Mouse (Mus musculus) stomach, embryonic 14.5 days (tissue): ENCODE results near the gene Pdcd1lg2. TPM values are rescaled to one million over a fixed set of nuclear protein-coding genes. Genes with fewer than 3 reads are reported as not detected.

ENCODE experiments used
- ATAC-seq: fragments of 200-750 bp; cut with Nextera tagmentation; 2 replicates; pipeline ENCODE4 v1.8.0; 2017; ENCODE audit warnings: low read depth, moderate TSS enrichment; ENCODE audit not compliant: insufficient number of reproducible peaks, insufficient read depth, low FRiP score
- H3K27ac ChIP-seq: fragments of 300-500 bp; sonication (generic); 2 replicates; pipeline ENCODE4 v1.5.1; 2014; ENCODE audit warnings: mild to moderate bottlenecking, low read length, moderate library complexity, mixed read lengths
- H3K27me3 ChIP-seq: fragments of 300-500 bp; sonication (generic); 2 replicates; pipeline ENCODE4 v1.6.1; 2014; ENCODE audit warnings: low read length, control low read depth, mixed read lengths; ENCODE audit not compliant: control insufficient read depth, insufficient read depth
- H3K36me3 ChIP-seq: fragments of 300-500 bp; sonication (generic); 2 replicates; pipeline ENCODE4 v1.6.1; 2014; ENCODE audit warnings: mild to moderate bottlenecking, control low read depth, low read length, moderate library complexity, mixed read lengths; ENCODE audit not compliant: control insufficient read depth, insufficient read depth
- H3K4me1 ChIP-seq: fragments of 300-500 bp; sonication (generic); 2 replicates; pipeline ENCODE4 v1.6.1; 2014; ENCODE audit warnings: low read length, control low read depth, mixed read lengths; ENCODE audit not compliant: control insufficient read depth, insufficient read depth
- H3K4me2 ChIP-seq: fragments of 300-500 bp; sonication (generic); replicated peaks from 2 replicates; pipeline ENCODE4 v1.6.1; 2014; ENCODE audit warnings: low read depth, low read length, control low read depth
- H3K4me3 ChIP-seq: fragments of 300-500 bp; sonication (generic); 2 replicates; pipeline ENCODE4 v1.5.1; 2014; ENCODE audit warnings: low read depth, low read length, control low read depth
- H3K9ac ChIP-seq: fragments of 300-500 bp; sonication (generic); replicated peaks from 2 replicates; pipeline ENCODE4 v1.6.1; 2014; ENCODE audit warnings: low read depth, mild to moderate bottlenecking, control low read depth, low read length, moderate library complexity, mixed read lengths
- H3K9me3 ChIP-seq: fragments of 300-500 bp; sonication (generic); 2 replicates; pipeline ENCODE4 v1.6.1; 2016; ENCODE audit warnings: low read depth, low read length, control low read depth; ENCODE audit not compliant: control insufficient read depth
- WGBS: fragments of 180-500 bp; shearing (Covaris S2); extraction: QIAGEN DNeasy Blood & Tissue Kit; methylation state at CpG from one replicate; pipeline ENCODE4 v1.1.7; 2014; 5-methylcytosine and 5-hydroxymethylcytosine counted together
- polyA plus RNA-seq: library from polyadenylated mRNA; unstranded; fragments of >200 nt; fragmentation: Nextera tagmentation; extraction: Ambion mirVana; gene quantifications from 2 replicates; pipeline ENCODE4 v1.2.1, GENCODE M21; 2014

Pdcd1lg2 gene
- polyA plus RNA-seq, 1 experiment from 2014 or later: not detected

DNA sequence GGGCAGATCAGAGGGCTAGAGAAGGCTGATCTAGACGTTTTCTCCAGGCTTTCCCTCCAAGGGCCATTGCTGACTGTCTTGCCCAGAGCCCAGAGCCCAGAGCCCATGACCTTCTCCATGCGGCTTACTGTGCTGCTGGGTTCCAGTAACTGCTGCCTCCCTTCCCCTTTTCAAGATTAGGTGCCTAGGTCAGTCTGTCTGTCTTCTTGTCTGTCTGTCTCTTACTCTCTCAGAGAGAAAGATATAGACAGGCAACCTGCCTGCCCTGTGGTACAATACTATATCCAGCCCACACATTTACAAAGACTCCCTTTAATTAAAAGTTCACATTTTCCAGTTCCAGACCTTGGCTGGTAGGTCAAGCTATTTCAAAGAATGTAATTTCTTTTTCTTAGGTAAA, 64.1 kb downstream of the Pdcd1lg2 start:
- 53% methylated on average over 2 of the region's 2 CpGs for WGBS
- Histone ChIP-seq H3K27me3 (no peaks in the 10 kb centered on the region), H3K36me3 (no peaks in the 10 kb centered on the region), H3K27ac (no peak overlapping the region), H3K9me3 (no peaks in the 10 kb centered on the region), H3K4me2 (no peak overlapping the region), H3K4me3 (no peak overlapping the region), H3K9ac (no peak overlapping the region), H3K4me1 (peaks cover 11% of the 10 kb centered on the region; the same call in 1 of the 2 replicates)
- no peak for ATAC-seq

DNA sequence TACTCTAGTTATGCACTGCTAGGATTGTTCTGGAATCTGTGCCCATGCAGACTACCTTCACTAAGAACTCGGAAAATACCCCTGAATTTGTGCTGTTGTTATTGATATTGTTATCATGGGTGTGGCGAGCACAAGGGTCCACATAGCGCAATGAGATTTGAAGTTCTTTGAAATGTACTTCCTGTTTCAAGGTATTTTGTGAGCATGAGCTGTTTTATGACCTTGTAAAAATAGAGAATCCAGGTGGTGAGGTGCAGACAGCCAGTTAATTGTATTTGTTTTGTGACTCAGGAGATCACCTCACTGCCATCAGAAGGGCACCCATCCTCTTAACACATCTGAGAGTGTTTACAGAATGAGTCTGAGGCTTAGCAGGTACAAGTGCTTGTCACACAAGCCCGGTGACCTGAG, 64.5 kb downstream of the Pdcd1lg2 start:
- Histone ChIP-seq H3K9ac (no peak overlapping the region), H3K36me3 (no peaks in the 10 kb centered on the region), H3K4me2 (no peak overlapping the region), H3K27ac (no peak overlapping the region), H3K9me3 (no peaks in the 10 kb centered on the region), H3K4me3 (no peak overlapping the region), H3K4me1 (peaks cover 8% of the 10 kb centered on the region; the same call in 1 of the 2 replicates), H3K27me3 (no peaks in the 10 kb centered on the region)
- ATAC-seq: no peak
- WGBS: 74% methylated on average over 4 of the region's 4 CpGs

DNA sequence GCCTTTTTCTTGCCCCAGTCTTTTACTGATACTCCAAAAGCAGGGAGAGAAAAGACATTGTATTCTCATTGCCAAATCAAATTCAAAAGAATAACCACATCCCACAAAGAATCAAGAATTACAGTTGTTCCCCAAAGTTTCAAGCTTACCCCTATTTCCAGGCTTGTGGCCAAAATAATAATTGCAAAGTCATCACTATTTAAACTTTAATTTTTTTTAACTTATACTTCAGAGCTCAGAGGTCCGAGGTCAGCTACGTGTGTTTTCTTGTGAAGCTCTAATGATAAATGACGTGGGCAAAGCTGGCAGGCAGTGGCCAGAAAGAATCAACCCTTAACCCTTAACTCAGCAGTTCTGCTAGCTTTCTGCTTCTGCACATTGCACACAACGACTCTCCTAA, 67.9 kb downstream of the Pdcd1lg2 start:
- no peak overlapping the region for H3K27ac ChIP-seq
- H3K36me3 ChIP-seq: no peaks in the 10 kb centered on the region
- H3K27me3 ChIP-seq: no peaks in the 10 kb centered on the region
- WGBS: 7% methylated on average over 4 of the region's 4 CpGs
- H3K9me3 ChIP-seq: no peaks in the 10 kb centered on the region
- no peak for ATAC-seq
- H3K4me2 ChIP-seq: no peak overlapping the region
- no peak overlapping the region for H3K9ac ChIP-seq
- no peaks in the 10 kb centered on the region for H3K4me1 ChIP-seq
- no peak overlapping the region for H3K4me3 ChIP-seq

DNA sequence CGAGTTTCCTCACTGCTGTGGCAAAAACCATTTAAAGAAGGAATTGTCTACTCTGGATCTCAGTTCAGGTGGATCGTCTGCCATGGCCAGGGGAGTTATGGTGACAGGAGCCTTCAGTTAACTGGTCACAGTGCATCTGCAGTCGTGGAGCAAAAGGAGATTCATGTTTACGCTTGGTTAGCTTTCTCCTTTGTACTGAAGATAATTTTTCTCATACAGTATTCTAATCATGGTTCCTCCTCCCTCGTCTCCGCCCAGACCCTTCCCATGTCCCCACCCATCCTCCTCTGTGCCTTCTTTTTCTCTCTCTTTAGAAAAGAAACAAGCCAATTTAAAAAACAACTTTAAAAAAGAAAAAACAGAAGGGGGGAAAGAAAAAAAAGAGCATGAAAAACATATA, 70.9 kb downstream of the Pdcd1lg2 start:
- no peaks in the 10 kb centered on the region for H3K27me3 ChIP-seq
- no peaks in the 10 kb centered on the region for H3K9me3 ChIP-seq
- WGBS: 82% methylated on average over 6 of the region's 6 CpGs
- H3K36me3 ChIP-seq: no peaks in the 10 kb centered on the region
- H3K4me1 ChIP-seq: no peaks in the 10 kb centered on the region
- no peak overlapping the region for H3K27ac ChIP-seq
- no peak overlapping the region for H3K9ac ChIP-seq
- no peak overlapping the region for H3K4me2 ChIP-seq
- ATAC-seq: no peak
- H3K4me3 ChIP-seq: no peak overlapping the region

DNA sequence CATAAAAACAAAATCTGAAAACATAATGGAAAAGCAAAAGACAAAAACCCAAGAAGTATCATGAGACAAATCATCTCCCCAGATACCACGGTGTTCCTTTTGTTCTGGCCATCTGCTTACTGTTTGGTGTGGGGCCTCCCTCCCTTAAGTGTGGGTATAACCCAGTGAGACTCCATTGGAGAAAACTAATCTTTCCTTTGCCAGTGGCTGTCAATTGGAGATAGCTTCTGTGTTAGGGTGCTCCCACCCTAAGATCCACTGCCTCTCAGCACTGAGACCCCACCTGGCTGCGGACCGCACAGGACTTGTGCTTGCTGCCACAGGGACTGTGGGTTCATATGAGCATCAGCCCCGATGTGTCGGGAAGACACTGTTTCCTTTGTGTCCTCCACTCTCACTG, 71.4 kb downstream of the Pdcd1lg2 start:
- 80% methylated on average over 5 of the region's 5 CpGs for WGBS
- Histone ChIP-seq H3K36me3 (no peaks in the 10 kb centered on the region), H3K4me1 (no peaks in the 10 kb centered on the region), H3K4me2 (no peak overlapping the region), H3K27ac (no peak overlapping the region), H3K9ac (no peak overlapping the region), H3K27me3 (no peaks in the 10 kb centered on the region), H3K4me3 (no peak overlapping the region), H3K9me3 (no peaks in the 10 kb centered on the region)
- no peak for ATAC-seq

DNA sequence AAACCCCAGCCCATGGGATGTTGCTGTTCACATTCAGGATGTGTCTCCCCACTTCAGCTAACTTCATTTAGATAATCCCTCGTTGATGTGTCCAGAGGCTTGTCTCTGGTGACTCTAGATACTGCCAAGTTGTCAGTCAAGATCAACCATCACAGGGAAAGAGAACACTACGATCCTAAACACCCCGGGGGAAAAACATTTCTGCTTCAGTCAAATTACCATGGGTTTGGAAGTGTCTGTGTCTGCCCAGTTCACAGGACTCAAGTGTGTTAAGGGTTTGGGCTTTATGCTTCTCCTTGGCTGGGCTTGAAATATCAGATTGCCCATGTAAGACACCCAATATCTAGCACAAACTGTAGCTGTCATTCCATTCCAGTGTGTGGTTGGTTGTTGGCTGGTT, 71.9 kb downstream of the Pdcd1lg2 start:
- Histone ChIP-seq H3K27me3 (no peaks in the 10 kb centered on the region), H3K9ac (no peak overlapping the region), H3K27ac (no peak overlapping the region), H3K4me1 (no peaks in the 10 kb centered on the region), H3K4me3 (no peak overlapping the region), H3K9me3 (no peaks in the 10 kb centered on the region), H3K4me2 (no peak overlapping the region), H3K36me3 (no peaks in the 10 kb centered on the region)
- 88% methylated on average over 3 of the region's 3 CpGs for WGBS
- no peak for ATAC-seq

DNA sequence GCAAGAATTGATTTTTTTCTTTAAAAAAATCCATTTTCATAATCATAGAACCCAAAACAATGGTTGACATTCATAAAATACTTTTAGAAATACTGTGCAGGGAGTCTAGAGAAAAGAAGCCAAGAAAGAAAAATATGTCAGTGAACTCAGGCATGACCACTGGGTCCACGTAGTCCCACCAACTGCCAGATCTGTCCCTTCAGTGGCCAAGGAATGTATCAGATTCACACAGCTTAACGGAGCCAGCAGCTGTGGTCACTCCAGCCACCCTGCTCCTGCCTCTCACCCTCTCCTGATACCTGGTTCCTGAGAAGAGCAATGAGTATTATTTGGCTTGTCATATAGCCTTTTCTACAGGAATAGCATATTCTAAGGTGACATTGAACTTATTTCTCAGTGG, 72.7 kb downstream of the Pdcd1lg2 start:
- no peaks in the 10 kb centered on the region for H3K9me3 ChIP-seq
- no peak overlapping the region for H3K9ac ChIP-seq
- H3K27ac ChIP-seq: no peak overlapping the region
- H3K4me3 ChIP-seq: no peak overlapping the region
- WGBS: 74% methylated on average over 2 of the region's 2 CpGs
- no peaks in the 10 kb centered on the region for H3K4me1 ChIP-seq
- no peak overlapping the region for H3K4me2 ChIP-seq
- H3K27me3 ChIP-seq: no peaks in the 10 kb centered on the region
- ATAC-seq: no peak
- H3K36me3 ChIP-seq: no peaks in the 10 kb centered on the region

DNA sequence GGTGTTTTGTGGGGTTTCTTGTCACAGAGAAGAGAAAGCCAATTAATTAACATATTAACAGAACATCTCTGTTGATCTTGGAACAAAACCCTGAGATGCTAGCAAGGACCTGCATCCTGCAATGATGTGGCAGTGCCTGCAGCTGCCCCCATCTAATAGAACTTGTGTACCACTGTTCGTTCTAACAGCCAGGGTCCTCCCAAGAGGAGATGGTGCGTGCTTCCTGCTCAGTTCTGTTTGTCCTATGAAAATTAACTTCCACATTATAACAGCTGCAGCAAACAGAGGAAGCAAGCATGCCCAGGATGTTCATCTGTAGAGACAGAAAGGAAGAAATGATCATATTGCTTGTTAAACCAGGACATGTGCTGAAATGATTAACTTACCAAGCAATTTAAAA, 73.8 kb downstream of the Pdcd1lg2 start:
- H3K4me1 ChIP-seq: no peaks in the 10 kb centered on the region
- H3K27ac ChIP-seq: no peak overlapping the region
- no peaks in the 10 kb centered on the region for H3K27me3 ChIP-seq
- WGBS: 59% methylated on average over 2 of the region's 2 CpGs
- no peak for ATAC-seq
- H3K9me3 ChIP-seq: no peaks in the 10 kb centered on the region
- H3K4me2 ChIP-seq: no peak overlapping the region
- H3K4me3 ChIP-seq: no peak overlapping the region
- H3K9ac ChIP-seq: no peak overlapping the region
- no peaks in the 10 kb centered on the region for H3K36me3 ChIP-seq

DNA sequence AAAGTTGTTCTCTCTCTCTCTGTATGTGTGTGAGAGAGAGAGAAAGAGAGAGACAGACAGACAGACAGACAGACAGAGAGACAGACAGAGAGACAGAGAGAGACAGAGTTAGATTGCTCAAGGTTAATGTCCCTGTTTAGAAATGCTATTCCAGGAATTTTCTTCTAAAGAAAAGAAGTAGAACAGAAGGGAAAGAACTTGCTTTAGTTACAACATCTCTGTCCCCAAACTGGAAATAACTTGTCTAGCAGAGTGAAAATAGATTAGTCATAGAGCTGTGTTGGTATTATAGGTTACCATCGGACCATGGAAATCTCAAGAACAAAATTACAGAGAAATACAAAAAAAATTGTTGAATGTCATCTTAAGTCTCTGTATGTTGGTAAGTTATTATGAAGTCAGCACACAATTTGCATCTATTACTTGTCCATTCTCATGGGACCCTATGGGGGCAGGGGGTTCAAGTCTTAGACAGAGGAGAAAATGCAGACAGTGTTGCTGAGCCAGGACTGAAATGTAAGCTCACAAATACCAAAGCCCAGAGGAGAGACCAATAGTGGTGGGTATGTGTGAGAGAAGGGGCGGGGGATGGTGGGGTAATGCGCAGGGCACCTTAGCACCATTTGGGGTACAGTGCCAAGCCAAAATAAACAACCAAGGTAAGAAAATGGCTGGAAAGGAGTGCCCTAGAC, 74.7 kb downstream of the Pdcd1lg2 start:
- H3K4me3 ChIP-seq: no peak overlapping the region
- ATAC-seq: no peak
- H3K27ac ChIP-seq: no peak overlapping the region
- no peaks in the 10 kb centered on the region for H3K4me1 ChIP-seq
- H3K4me2 ChIP-seq: no peak overlapping the region
- no peaks in the 10 kb centered on the region for H3K27me3 ChIP-seq
- no peaks in the 10 kb centered on the region for H3K9me3 ChIP-seq
- no peaks in the 10 kb centered on the region for H3K36me3 ChIP-seq
- no peak overlapping the region for H3K9ac ChIP-seq
- WGBS: 81% methylated on average over 3 of the region's 3 CpGs
